Mouse (Mus musculus) left cerebral cortex, postnatal 36 days (tissue): ENCODE measurements around the gene Vamp9. TPM values are rescaled to one million over a fixed set of nuclear protein-coding genes. Genes with fewer than 3 reads are reported as not detected.

Source experiments
- DNase-seq, 2 experiments: peaks; one replicate each; pipeline ENCODE4 v3.0.0; 2021 to 2022; ENCODE audit warnings: low spot score in 2 of 2, mixed read lengths in 1 of 2
- intact Hi-C: fragments of 180-260 bp; cut with DNase I; formaldehyde crosslinking; loops from one replicate; pipeline ENCODE4 v1.15.1; 2025
- total RNA-seq, 2 experiments: library from RNA; stranded (reverse); gene quantifications; 2 replicates each; pipeline ENCODE4 v1.2.3; 2021

Vamp9 gene
- total RNA-seq, 2 experiments from 2014 or later = 0.75 to 0.76 TPM

GRCm38 (mm10) chr5:99931910-99932309 lies 25.9 kb downstream of the Vamp9 start:
- intact Hi-C loops = no loop called here
- DNase-seq = no peak

GRCm38 (mm10) chr5:99939440-99939839 lies 33.4 kb downstream of the Vamp9 start:
- intact Hi-C loops = no loop called here

GRCm38 (mm10) chr5:99941273-99941672 lies 35.2 kb downstream of the Vamp9 start:
- intact Hi-C loops = no loop called here
- DNase-seq = no peak

More at GRCm38 (mm10) chr5:99939440-99939839, 33.4 kb downstream of the Vamp9 start:
- DNase-seq = no peak

- DNase-seq = no peak
- intact Hi-C loops = no loop called here
Observed at GRCm38 (mm10) chr5:99941776-99942502, 35.9 kb downstream of the Vamp9 start.

- DNase-seq = no peak
- intact Hi-C loops = no loop called here
Observed at GRCm38 (mm10) chr5:99952513-99952912, 46.5 kb downstream of the Vamp9 start.

GRCm38 (mm10) chr5:99953883-99954282 lies 47.8 kb downstream of the Vamp9 start:
- intact Hi-C loops = no loop called here
- no peak for DNase-seq

- DNase-seq = no peak
Observed at GRCm38 (mm10) chr5:99958666-99959065, 52.6 kb downstream of the Vamp9 start.

GRCm38 (mm10) chr5:99959236-99959936 lies 53.3 kb downstream of the Vamp9 start:
- intact Hi-C loops = no loop called here
- DNase-seq = no peak

More at GRCm38 (mm10) chr5:99958666-99959065, 52.6 kb downstream of the Vamp9 start:
- intact Hi-C loops = no loop called here

GRCm38 (mm10) chr5:99959960-99960359 lies 53.9 kb downstream of the Vamp9 start:
- DNase-seq = no peak
- intact Hi-C loops = no loop called here

GRCm38 (mm10) chr5:99973941-99974340 lies 67.9 kb downstream of the Vamp9 start:
- DNase-seq = no peak
- intact Hi-C loops = no loop called here

- intact Hi-C loops = no loop called here
- DNase-seq = no peak
Observed at GRCm38 (mm10) chr5:99975061-99975460, 69.0 kb downstream of the Vamp9 start.

- DNase-seq = no peak
- intact Hi-C loops = no loop called here
Observed at GRCm38 (mm10) chr5:99975776-99976175, 69.7 kb downstream of the Vamp9 start.

GRCm38 (mm10) chr5:99976334-99976955 lies 70.4 kb downstream of the Vamp9 start:
- intact Hi-C loops = no loop called here
- no peak for DNase-seq

- intact Hi-C loops = no loop called here
- DNase-seq = peak; percentile 66 to 76
Observed at GRCm38 (mm10) chr5:99977516-99978301, 71.7 kb downstream of the Vamp9 start.

GRCm38 (mm10) chr5:99978699-99979442 lies 72.8 kb downstream of the Vamp9 start, which contains the start of the genes Hnrnpd and 4930524J08Rik:
Gene Hnrnpd, minus strand, starts transcription at chr5:99978938.
Gene 4930524J08Rik, plus strand, starts transcription at chr5:99979061.
- peak; percentile 92 to 93 for DNase-seq
- intact Hi-C loops = loop anchor here (1.0 kb wide), 1 partner anchor 60 kb away; the partner anchor contains the start of genes Enoph1 and Hnrnpdl

GRCm38 (mm10) chr5:99983452-99984061 lies 77.5 kb downstream of the Vamp9 start:
- intact Hi-C loops = no loop called here

GRCm38 (mm10) chr5:99994166-99994565 lies 88.1 kb downstream of the Vamp9 start:
- intact Hi-C loops = no loop called here
- DNase-seq = no peak

More at GRCm38 (mm10) chr5:99983452-99984061, 77.5 kb downstream of the Vamp9 start:
- no peak for DNase-seq

- DNase-seq = no peak
- intact Hi-C loops = no loop called here
Observed at GRCm38 (mm10) chr5:99994680-99995079, 88.6 kb downstream of the Vamp9 start.
